Mouse (Mus musculus): ENCODE data around the gene Fip1l1. TPM values are rescaled to one million over a fixed set of nuclear protein-coding genes. Genes with fewer than 3 reads are reported as not detected.
A peak's percentile ranks its signal among the peaks of the same experiment; 100 is the strongest.

Fip1l1 gene
- total and polyA plus RNA-seq, 3 experiments: 40.4 to 113 (median 68.3) TPM

- no peaks in the 10 kb centered on the region for H3K27me3 ChIP-seq (ENCODE audit: control insufficient read depth in 1 of 2, insufficient read depth in 2 of 2, low read length in 2 of 2)
- TF ChIP-seq ELF1 (IDR thresholded peaks at IDR 0.05; ENCODE audit: low read depth, low read length) (no peak), SMC3 (IDR thresholded peaks at IDR 0.05; ENCODE audit: low read depth, low read length) (no peak), TAL1 (IDR thresholded peaks at IDR 0.05; ENCODE audit: low read length) (no peak), MXI1 (IDR thresholded peaks at IDR 0.05; ENCODE audit: low read depth, low read length) (no peak), HCFC1 (IDR thresholded peaks at IDR 0.05; ENCODE audit: low read depth, low read length) (no peak), TCF12 (IDR thresholded peaks at IDR 0.05; ENCODE audit: low read depth, low read length) (no peak), MYC (IDR thresholded peaks at IDR 0.05; ENCODE audit: low read depth, low read length) (no peak), RCOR1 (IDR thresholded peaks at IDR 0.05; ENCODE audit: low read depth, low read length) (no peak), EP300 (IDR thresholded peaks at IDR 0.05; ENCODE audit: low read depth in 1 of 2, low read length in 2 of 2) (no peak)
- H3K9me3 ChIP-seq (replicated peaks; ENCODE audit: insufficient read depth, low read length): no peaks in the 10 kb centered on the region
- peaks cover 2 to 52% of the 10 kb centered on the region in 2 experiments; a peak in 3 of 4 replicates for H3K36me3 ChIP-seq (ENCODE audit: control insufficient read depth in 1 of 2, insufficient read depth in 2 of 2, low read length in 2 of 2)
- H3K27ac ChIP-seq (ENCODE audit: control insufficient read depth, low read depth, low read length): no peak overlapping the region
- H3K9ac ChIP-seq (ENCODE audit: control insufficient read depth, low read depth, low read length, poor library complexity, severe bottlenecking): no peak overlapping the region
- no peak overlapping the region for H3K4me3 ChIP-seq (ENCODE audit: control insufficient read depth in 1 of 2, insufficient read depth in 1 of 2, low read depth in 2 of 2, low read length in 2 of 2)
- DNase-seq (ENCODE audit: low read depth, low spot score): peak; percentile 37
- H3K79me2 ChIP-seq (ENCODE audit: control insufficient read depth, insufficient read depth, low read length, poor library complexity): no peaks in the 10 kb centered on the region
- H3K4me1 ChIP-seq (ENCODE audit: control insufficient read depth in 1 of 2, insufficient read depth in 2 of 2, low read length in 2 of 2): no peaks in the 10 kb centered on the region
These were observed 14.3 kb downstream of the Fip1l1 start for GRCm38 (mm10) chr5:74549566-74549965.

GRCm38 (mm10) chr5:74561151-74561550 lies 25.9 kb downstream of the Fip1l1 start:
- Histone ChIP-seq H3K79me2 (ENCODE audit: control insufficient read depth, insufficient read depth, low read length, poor library complexity) (no peaks in the 10 kb centered on the region), H3K4me3 (ENCODE audit: control insufficient read depth in 1 of 2, insufficient read depth in 1 of 2, low read depth in 2 of 2, low read length in 2 of 2) (no peak overlapping the region), H3K27me3 (ENCODE audit: control insufficient read depth in 1 of 2, insufficient read depth in 2 of 2, low read length in 2 of 2) (no peaks in the 10 kb centered on the region), H3K36me3 (ENCODE audit: control insufficient read depth in 1 of 2, insufficient read depth in 2 of 2, low read length in 2 of 2) (peaks cover 0 to 67% of the 10 kb centered on the region in 2 experiments; a peak in 3 of 4 replicates), H3K4me1 (ENCODE audit: control insufficient read depth in 1 of 2, insufficient read depth in 2 of 2, low read length in 2 of 2) (no peaks in the 10 kb centered on the region), H3K27ac (ENCODE audit: control insufficient read depth, low read depth, low read length) (no peak overlapping the region), H3K9ac (ENCODE audit: control insufficient read depth, low read depth, low read length, poor library complexity, severe bottlenecking) (no peak overlapping the region), H3K9me3 (replicated peaks; ENCODE audit: insufficient read depth, low read length) (no peaks in the 10 kb centered on the region)
- no peak for TF ChIP-seq KAT2A (conservative IDR thresholded peaks at IDR 0.05; ENCODE audit: low read depth, low read length)
- no peak for DNase-seq (ENCODE audit: low read depth, low spot score)

- Histone ChIP-seq H3K27ac (ENCODE audit: control insufficient read depth, low read depth, low read length) (no peak overlapping the region), H3K9me3 (replicated peaks; ENCODE audit: insufficient read depth, low read length) (no peaks in the 10 kb centered on the region), H3K4me3 (ENCODE audit: control insufficient read depth in 1 of 2, insufficient read depth in 1 of 2, low read depth in 2 of 2, low read length in 2 of 2) (no peak overlapping the region), H3K4me1 (ENCODE audit: control insufficient read depth in 1 of 2, insufficient read depth in 2 of 2, low read length in 2 of 2) (no peaks in the 10 kb centered on the region), H3K27me3 (ENCODE audit: control insufficient read depth in 1 of 2, insufficient read depth in 2 of 2, low read length in 2 of 2) (no peaks in the 10 kb centered on the region), H3K79me2 (ENCODE audit: control insufficient read depth, insufficient read depth, low read length, poor library complexity) (no peaks in the 10 kb centered on the region), H3K9ac (ENCODE audit: control insufficient read depth, low read depth, low read length, poor library complexity, severe bottlenecking) (no peak overlapping the region), H3K36me3 (ENCODE audit: control insufficient read depth in 1 of 2, insufficient read depth in 2 of 2, low read length in 2 of 2) (peaks cover 0 to 34% of the 10 kb centered on the region in 2 experiments; a peak in 2 of 4 replicates)
- no peak for DNase-seq (ENCODE audit: low read depth, low spot score)
- TF ChIP-seq NELFE (IDR thresholded peaks at IDR 0.05; ENCODE audit: low read depth, low read length) (no peak), SMC3 (IDR thresholded peaks at IDR 0.05; ENCODE audit: low read depth, low read length) (no peak), POLR2A (IDR thresholded peaks at IDR 0.05; ENCODE audit: control insufficient read depth in 1 of 2, insufficient read depth in 1 of 2, low read depth in 1 of 2, low read length in 2 of 2, poor library complexity in 1 of 2) (no peak), ZNF384 (IDR thresholded peaks at IDR 0.05; ENCODE audit: low read depth, low read length) (no peak), E2F4 (IDR thresholded peaks at IDR 0.05; ENCODE audit: borderline replicate concordance, low read depth, low read length) (no peak), USF1 (IDR thresholded peaks at IDR 0.05; ENCODE audit: low read depth, low read length) (no peak), TBP (IDR thresholded peaks at IDR 0.05; ENCODE audit: low read depth, low read length) (no peak), ZC3H11A (IDR thresholded peaks at IDR 0.05; ENCODE audit: low read depth, low read length) (no peak), BHLHE40 (IDR thresholded peaks at IDR 0.05; ENCODE audit: borderline replicate concordance, low read depth, low read length) (no peak), SIN3A (IDR thresholded peaks at IDR 0.05; ENCODE audit: low read length) (no peak), TAL1 (IDR thresholded peaks at IDR 0.05; ENCODE audit: low read length) (no peak), HCFC1 (IDR thresholded peaks at IDR 0.05; ENCODE audit: low read depth, low read length) (no peak), MYC (IDR thresholded peaks at IDR 0.05; ENCODE audit: low read depth, low read length) (no peak), ELF1 (IDR thresholded peaks at IDR 0.05; ENCODE audit: low read depth, low read length) (no peak), CTCF (IDR thresholded peaks at IDR 0.05 in 2 of 3, conservative IDR thresholded peaks at IDR 0.05 in 1 of 3; ENCODE audit: control insufficient read depth in 1 of 3, insufficient read depth in 1 of 3, low read depth in 2 of 3, low read length in 3 of 3, poor library complexity in 1 of 3, severe bottlenecking in 1 of 3) (no peak)
These were observed 36.5 kb downstream of the Fip1l1 start for GRCm38 (mm10) chr5:74571767-74572166.

Measured in MEL (cell line).